Mouse (Mus musculus) CH12.LX (cell line): Measurements from ENCODE around the gene Krt87.

Experiments
- BHLHE40 ChIP-seq: IDR thresholded peaks from 2 replicates; pipeline ENCODE4 v1.6.1; 2011; ENCODE audit warnings: mild to moderate bottlenecking, low read depth, low read length, improper control_type of control experiment
- CHD1 ChIP-seq: IDR thresholded peaks from 2 replicates; pipeline ENCODE4 v1.6.1; 2012; ENCODE audit warnings: low read depth, low read length, improper control_type of control experiment, inconsistent platforms
- CTCF ChIP-seq, 2 experiments: IDR thresholded peaks in 1 of 2; conservative IDR thresholded peaks in 1 of 2; 2 replicates each; pipeline ENCODE4 v1.5.1; 2011 to 2012; ENCODE audit warnings: low read depth in 2 of 2, low read length in 2 of 2, improper control_type of control experiment in 1 of 2, inconsistent platforms in 1 of 2, mild to moderate bottlenecking in 1 of 2, moderate library complexity in 1 of 2
- EP300 ChIP-seq: IDR thresholded peaks from 2 replicates; pipeline ENCODE4 v1.6.1; 2011; ENCODE audit warnings: low read length, improper control_type of control experiment
- JUN ChIP-seq: IDR thresholded peaks from 2 replicates; pipeline ENCODE4 v1.6.1; 2011; ENCODE audit warnings: low read depth, mild to moderate bottlenecking, low read length, improper control_type of control experiment, moderate library complexity; ENCODE audit not compliant: insufficient read depth
- JUND ChIP-seq: conservative IDR thresholded peaks from 2 replicates; pipeline ENCODE4 v1.6.1; 2011; ENCODE audit warnings: low read depth, low read length, improper control_type of control experiment
- POLR2A ChIP-seq: IDR thresholded peaks from 2 replicates; pipeline ENCODE4 v1.6.1; 2011; ENCODE audit warnings: low read depth, mild to moderate bottlenecking, improper control_type of control experiment, low read length
- POLR2AphosphoS2 ChIP-seq: IDR thresholded peaks from 2 replicates; pipeline ENCODE4 v1.6.1; 2011; ENCODE audit warnings: low read depth, low read length, improper control_type of control experiment
- RCOR1 ChIP-seq: conservative IDR thresholded peaks from 2 replicates; pipeline ENCODE4 v1.6.1; 2012; ENCODE audit warnings: low read depth, mild to moderate bottlenecking, inconsistent platforms, low read length, improper control_type of control experiment
- TBP ChIP-seq: conservative IDR thresholded peaks from 2 replicates; pipeline ENCODE4 v1.6.1; 2011; ENCODE audit warnings: low read depth, low read length, improper control_type of control experiment
- UBTF ChIP-seq: IDR thresholded peaks from 2 replicates; pipeline ENCODE4 v1.6.1; 2012; ENCODE audit warnings: low read depth, mild to moderate bottlenecking, inconsistent platforms, low read length, improper control_type of control experiment, moderate library complexity
- USF1 ChIP-seq: IDR thresholded peaks from 2 replicates; pipeline ENCODE4 v1.6.1; 2014; ENCODE audit warnings: low read depth, mild to moderate bottlenecking, inconsistent platforms, low read length, improper control_type of control experiment
- ZNF384 ChIP-seq: IDR thresholded peaks from 2 replicates; pipeline ENCODE4 v1.6.1; 2012; ENCODE audit warnings: low read depth, low read length, improper control_type of control experiment, inconsistent platforms

DNA sequence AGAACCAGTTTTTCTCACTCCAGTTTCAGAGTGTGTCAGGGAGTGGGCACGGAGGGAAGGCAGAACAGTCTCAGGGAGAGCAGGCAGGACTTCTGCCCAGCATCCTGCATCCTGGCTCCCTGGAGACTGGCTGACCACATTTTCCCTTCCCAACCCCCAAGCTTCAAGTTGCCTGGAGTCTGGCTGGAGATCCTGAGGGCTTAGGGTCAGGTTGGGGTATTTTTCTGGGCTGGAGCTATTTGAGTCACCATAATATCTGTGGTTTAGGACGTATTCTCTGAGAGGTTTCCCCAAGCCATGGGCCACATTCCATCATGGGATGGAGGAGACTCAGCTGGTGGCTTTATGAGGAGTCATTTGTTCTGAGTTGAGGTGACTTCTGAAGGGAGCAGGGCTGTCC is 16.7 kb upstream of the Krt87 start:
- no peak for TF ChIP-seq CTCF (conservative IDR thresholded peaks at IDR 0.05 in 1 of 2, IDR thresholded peaks at IDR 0.05 in 1 of 2; ENCODE audit: low read depth in 2 of 2, low read length in 2 of 2)
- no peak for TF ChIP-seq USF1
- no peak for TF ChIP-seq ZNF384
- no peak for TF ChIP-seq POLR2A
- no peak for TF ChIP-seq RCOR1
- TF ChIP-seq POLR2AphosphoS2, result no peak
- no peak for TF ChIP-seq TBP
- no peak for TF ChIP-seq JUN
- no peak for TF ChIP-seq CHD1
- TF ChIP-seq BHLHE40, result no peak
- no peak for TF ChIP-seq EP300
- TF ChIP-seq UBTF, result no peak
- no peak for TF ChIP-seq JUND
